Mouse (Mus musculus) stomach, postnatal 0 days (tissue): Measurements from ENCODE around the gene Gltp.

Experiments used
- CTCF ChIP-seq: IDR thresholded peaks from 2 replicates; pipeline ENCODE4 v1.5.1; 2016; ENCODE audit warnings: antibody characterized with exemption, low read depth, mild to moderate bottlenecking, moderate library complexity
- EP300 ChIP-seq: optimal IDR thresholded peaks from 2 replicates; pipeline ENCODE3; 2016; ENCODE audit warnings: antibody characterized with exemption

GRCm38 (mm10) chr5:114648728-114649311 is 42.0 kb downstream of the Gltp start:
- no peak for TF ChIP-seq CTCF
- TF ChIP-seq EP300: no peak
